Mouse (Mus musculus) embryo, embryonic 9.5 days (tissue): Measurements from ENCODE around the gene Uqcrfs1.

Experiments used
- DNase-seq: peaks from one replicate; pipeline ENCODE4 v3.0.0-alpha.2; 2017; ENCODE audit errors: extremely low spot score

Gene Uqcrfs1

GRCm38 (mm10) chr13:30501860-30502395 lies 43.2 kb downstream of the Uqcrfs1 start:
- no peak for DNase-seq
